Mouse (Mus musculus) liver, embryonic 14.5 days (tissue): ENCODE measurements around the gene BC004004.
A peak's percentile ranks its signal among the peaks of the same experiment; 100 is the strongest.

Source experiments
- CTCF ChIP-seq: IDR thresholded peaks from 2 replicates; pipeline ENCODE4 v1.5.1; 2016; ENCODE audit warnings: antibody characterized with exemption, low read depth, control low read depth
- EP300 ChIP-seq: IDR thresholded peaks from 2 replicates; pipeline ENCODE4 v1.6.1; 2016; ENCODE audit warnings: antibody characterized with exemption, low read depth

- TF ChIP-seq CTCF = peak; percentile 19; the same call in 1 of the 2 replicates
- no peak for TF ChIP-seq EP300
These were observed 34.5 kb downstream of the BC004004 start for GRCm38 (mm10) chr17:29303087-29303486.
